Mouse (Mus musculus) stomach, postnatal 0 days (tissue): ENCODE measurements at regions not wholly inside any gene's neighbourhood (a gene's known extent, or its start where the extent isn't known, plus 50 kb on each side); places are given as distances from the start of the nearest gene placed in this dataset.

Source experiments
- ATAC-seq: fragments of 200-750 bp; cut with Nextera tagmentation; 2 replicates; pipeline ENCODE4 v1.8.0; 2017; ENCODE audit not compliant: low FRiP score, low TSS enrichment
- DNase-seq: peaks from one replicate; pipeline ENCODE4 v3.0.0-alpha.2; 2016; ENCODE audit warnings: low spot score
- H3K27ac ChIP-seq: fragments of 300-500 bp; sonication (generic); replicated peaks from 2 replicates; pipeline ENCODE4 v1.5.1; 2014; ENCODE audit warnings: mild to moderate bottlenecking, control low read depth
- H3K27me3 ChIP-seq: fragments of 300-500 bp; sonication (generic); 2 replicates; pipeline ENCODE4 v1.6.1; 2014; ENCODE audit warnings: low read length; ENCODE audit not compliant: control insufficient read depth, insufficient read depth
- H3K36me3 ChIP-seq: fragments of 300-500 bp; sonication (generic); 2 replicates; pipeline ENCODE4 v1.6.1; 2014; ENCODE audit warnings: low read length, mixed read lengths; ENCODE audit not compliant: control insufficient read depth, insufficient read depth
- H3K4me1 ChIP-seq: fragments of 300-500 bp; sonication (generic); replicated peaks from 2 replicates; pipeline ENCODE4 v1.6.1; 2014; ENCODE audit warnings: antibody characterized with exemption; ENCODE audit not compliant: control insufficient read depth, insufficient read depth
- H3K4me2 ChIP-seq: fragments of 300-500 bp; sonication (generic); replicated peaks from 2 replicates; pipeline ENCODE4 v1.6.1; 2014; ENCODE audit warnings: low read depth, mild to moderate bottlenecking, control low read depth, moderate library complexity
- H3K4me3 ChIP-seq: fragments of 300-500 bp; sonication (generic); 2 replicates; pipeline ENCODE4 v1.5.1; 2014; ENCODE audit warnings: low read depth, low read length, control low read depth
- H3K9ac ChIP-seq: fragments of 300-500 bp; sonication (generic); 2 replicates; pipeline ENCODE4 v1.6.1; 2014; ENCODE audit warnings: mild to moderate bottlenecking, low read length, control low read depth, mixed read lengths
- H3K9me3 ChIP-seq: fragments of 300-500 bp; sonication (generic); 2 replicates; pipeline ENCODE4 v1.6.1; 2016; ENCODE audit warnings: low read length; ENCODE audit not compliant: control insufficient read depth
- CTCF ChIP-seq: IDR thresholded peaks from 2 replicates; pipeline ENCODE4 v1.5.1; 2016; ENCODE audit warnings: antibody characterized with exemption, low read depth, mild to moderate bottlenecking, moderate library complexity
- EP300 ChIP-seq: optimal IDR thresholded peaks from 2 replicates; pipeline ENCODE3; 2016; ENCODE audit warnings: antibody characterized with exemption
- WGBS: fragments of 180-500 bp; shearing (Covaris S2); extraction: QIAGEN DNeasy Blood & Tissue Kit; methylation state at CpG from one replicate; pipeline ENCODE4 v1.1.7; 2014; 5-methylcytosine and 5-hydroxymethylcytosine counted together

- no peaks in the 10 kb centered on the region for H3K4me1 ChIP-seq
- 71% methylated on average over 6 of the region's 6 CpGs for WGBS
- no peaks in the 10 kb centered on the region for H3K9me3 ChIP-seq
- H3K36me3 ChIP-seq, result no peaks in the 10 kb centered on the region
- H3K4me3 ChIP-seq, result no peak overlapping the region
- no peak overlapping the region for H3K9ac ChIP-seq
- no peak overlapping the region for H3K27ac ChIP-seq
- TF ChIP-seq CTCF, result no peak
- ATAC-seq (no peak), DNase-seq (no peak)
- H3K4me2 ChIP-seq, result no peak overlapping the region
- H3K27me3 ChIP-seq, result no peaks in the 10 kb centered on the region
These were observed 96.0 kb upstream of the Clnk start for GRCm38 (mm10) chr5:38972397-38973159.

- Histone ChIP-seq H3K27me3 (no peaks in the 10 kb centered on the region), H3K4me3 (no peak overlapping the region), H3K4me1 (no peaks in the 10 kb centered on the region), H3K9ac (no peak overlapping the region), H3K9me3 (no peaks in the 10 kb centered on the region), H3K4me2 (no peak overlapping the region), H3K36me3 (no peaks in the 10 kb centered on the region), H3K27ac (no peak overlapping the region)
- ATAC-seq, result no peak
- no peak for DNase-seq
- no peak for TF ChIP-seq CTCF
- no peak for TF ChIP-seq EP300
- 80% methylated on average over 4 of the region's 4 CpGs for WGBS
These were observed 93.9 kb upstream of the Clnk start for GRCm38 (mm10) chr5:38970497-38970896.

- Histone ChIP-seq H3K4me2 (no peak overlapping the region), H3K4me1 (no peaks in the 10 kb centered on the region), H3K36me3 (no peaks in the 10 kb centered on the region), H3K27ac (no peak overlapping the region), H3K9me3 (no peaks in the 10 kb centered on the region), H3K4me3 (no peak overlapping the region), H3K9ac (no peak overlapping the region), H3K27me3 (no peaks in the 10 kb centered on the region)
- WGBS, result 32% methylated on average over 1 of the region's 1 CpGs
- TF ChIP-seq CTCF (no peak), EP300 (no peak)
- DNase-seq (no peak), ATAC-seq (no peak)
These were observed 90.4 kb upstream of the Clnk start for GRCm38 (mm10) chr5:38967010-38967409.

GRCm38 (mm10) chr5:38964445-38964844 lies 87.8 kb upstream of the Clnk start:
- no peak overlapping the region for H3K9ac ChIP-seq
- DNase-seq, result no peak
- no peak overlapping the region for H3K4me2 ChIP-seq
- H3K27me3 ChIP-seq, result no peaks in the 10 kb centered on the region
- H3K27ac ChIP-seq, result no peak overlapping the region
- H3K36me3 ChIP-seq, result no peaks in the 10 kb centered on the region
- no peaks in the 10 kb centered on the region for H3K4me1 ChIP-seq
- H3K4me3 ChIP-seq, result no peak overlapping the region
- H3K9me3 ChIP-seq, result no peaks in the 10 kb centered on the region
- no peak for TF ChIP-seq CTCF
- TF ChIP-seq EP300, result no peak
- no peak for ATAC-seq

- Histone ChIP-seq H3K27ac (no peak overlapping the region), H3K36me3 (no peaks in the 10 kb centered on the region), H3K4me3 (no peak overlapping the region), H3K27me3 (no peaks in the 10 kb centered on the region), H3K9me3 (no peaks in the 10 kb centered on the region), H3K4me1 (no peaks in the 10 kb centered on the region), H3K4me2 (no peak overlapping the region), H3K9ac (no peak overlapping the region)
- 65% methylated on average over 9 of the region's 9 CpGs for WGBS
- ATAC-seq, result no peak
- TF ChIP-seq CTCF (no peak), EP300 (no peak)
- no peak for DNase-seq
These were observed 74.1 kb upstream of the Clnk start for GRCm38 (mm10) chr5:38950520-38951288.
